Mouse (Mus musculus) gastrocnemius, adult 8-10 months (tissue): ENCODE data around the gene Ugt1a1. TPM values are rescaled to one million over a fixed set of nuclear protein-coding genes. Genes with fewer than 3 reads are reported as not detected.

Experiments
- DNase-seq, 2 experiments: peaks; one replicate each; pipeline ENCODE4 v3.0.0; 2022; ENCODE audit warnings: low spot score in 2 of 2
- total RNA-seq, 4 experiments: library from RNA; stranded (reverse); gene quantifications; 2 replicates each; pipeline ENCODE4 v1.2.4; 2022

Gene Ugt1a1
- total RNA-seq, 4 experiments from 2014 or later: 0.12 to 0.46 TPM; not detected in 2

- DNase-seq: peak in 1 of 2 experiments; percentile 14
Measured at GRCm38 (mm10) chr1:88218051-88218450, 6.3 kb downstream of the Ugt1a1 start.

- DNase-seq: no peak
Measured at GRCm38 (mm10) chr1:88218591-88218990, 6.8 kb downstream of the Ugt1a1 start.

- no peak for DNase-seq
Measured at GRCm38 (mm10) chr1:88219054-88219453, 7.3 kb downstream of the Ugt1a1 start.

GRCm38 (mm10) chr1:88220336-88220735 lies 8.6 kb downstream of the Ugt1a1 start:
- DNase-seq: no peak

- DNase-seq: no peak
Measured at GRCm38 (mm10) chr1:88222216-88222615, 10.5 kb downstream of the Ugt1a1 start.

GRCm38 (mm10) chr1:88223011-88223515 lies 11.3 kb downstream of the Ugt1a1 start:
- DNase-seq: peak in 1 of 2 experiments; percentile 6

GRCm38 (mm10) chr1:88223591-88223990 lies 11.8 kb downstream of the Ugt1a1 start:
- DNase-seq: peak; percentile 5 to 6

GRCm38 (mm10) chr1:88224029-88224776 lies 12.4 kb downstream of the Ugt1a1 start:
- peak in 1 of 2 experiments; percentile 2 for DNase-seq

GRCm38 (mm10) chr1:88225301-88225700 lies 13.5 kb downstream of the Ugt1a1 start:
- DNase-seq: peak in 1 of 2 experiments; percentile 1

- peak; percentile 3 to 4 for DNase-seq
Measured at GRCm38 (mm10) chr1:88225741-88226140, 14.0 kb downstream of the Ugt1a1 start.

GRCm38 (mm10) chr1:88226670-88227379 lies 15.1 kb downstream of the Ugt1a1 start, which contains the start of gene Mroh2a:
Gene Mroh2a (plus strand): TSS chr1:88226986.
- peak; percentile 9 to 10 for DNase-seq

- DNase-seq: peak in 1 of 2 experiments; percentile 3
Measured at GRCm38 (mm10) chr1:88227482-88227881, 15.7 kb downstream of the Ugt1a1 start.

GRCm38 (mm10) chr1:88228121-88228520 lies 16.4 kb downstream of the Ugt1a1 start:
- peak; percentile 15 to 16 for DNase-seq

- peak in 1 of 2 experiments; percentile 4 for DNase-seq
Measured at GRCm38 (mm10) chr1:88229566-88229965, 17.8 kb downstream of the Ugt1a1 start.

GRCm38 (mm10) chr1:88229986-88230385 lies 18.2 kb downstream of the Ugt1a1 start:
- DNase-seq: no peak

- peak in 1 of 2 experiments; percentile 19 for DNase-seq
Measured at GRCm38 (mm10) chr1:88230421-88230820, 18.7 kb downstream of the Ugt1a1 start.

GRCm38 (mm10) chr1:88230981-88231802 lies 19.4 kb downstream of the Ugt1a1 start:
- peak in 1 of 2 experiments; percentile 5 for DNase-seq

GRCm38 (mm10) chr1:88231803-88232499 lies 20.2 kb downstream of the Ugt1a1 start:
- peak in 1 of 2 experiments; percentile 8 for DNase-seq

GRCm38 (mm10) chr1:88232664-88233380 lies 21.1 kb downstream of the Ugt1a1 start:
- DNase-seq: peak in 1 of 2 experiments; percentile 6
